Mouse (Mus musculus) limb, embryonic 14.5 days (tissue): ENCODE measurements around the gene Chil5. TPM values are rescaled to one million over a fixed set of nuclear protein-coding genes. Genes with fewer than 3 reads are reported as not detected.
"Not testable (repeated sequence)": the region's sequence is repeated elsewhere in the genome, so short reads cannot be mapped to it uniquely, and the experiment has no call there.

ENCODE experiments used
- ATAC-seq: fragments of 200-750 bp; cut with Nextera tagmentation; 2 replicates; pipeline ENCODE4 v1.8.0; 2017; ENCODE audit warnings: low read depth, moderate number of reproducible peaks, moderate TSS enrichment; ENCODE audit not compliant: low FRiP score
- DNase-seq: peaks from one replicate; pipeline ENCODE4 v3.0.0-alpha.2; 2015; ENCODE audit warnings: low spot score
- H3K27ac ChIP-seq: fragments of 300-500 bp; sonication (generic); replicated peaks from 2 replicates; pipeline ENCODE4 v1.5.1; 2014; ENCODE audit warnings: low read depth, mild to moderate bottlenecking, low read length, moderate library complexity, mixed read lengths
- H3K27me3 ChIP-seq: fragments of 300-500 bp; sonication (generic); 2 replicates; pipeline ENCODE4 v1.6.1; 2014; ENCODE audit warnings: low read length, mixed read lengths; ENCODE audit not compliant: control insufficient read depth, insufficient read depth
- H3K36me3 ChIP-seq: fragments of 300-500 bp; sonication (generic); 2 replicates; pipeline ENCODE4 v1.6.1; 2014; ENCODE audit warnings: mild to moderate bottlenecking, low read length, moderate library complexity, mixed read lengths; ENCODE audit not compliant: control insufficient read depth, insufficient read depth
- H3K4me1 ChIP-seq: fragments of 300-500 bp; sonication (generic); 2 replicates; pipeline ENCODE4 v1.6.1; 2014; ENCODE audit warnings: antibody characterized with exemption, low read length, mixed read lengths; ENCODE audit not compliant: control insufficient read depth, insufficient read depth
- H3K4me2 ChIP-seq: fragments of 300-500 bp; sonication (generic); replicated peaks from 2 replicates; pipeline ENCODE4 v1.6.1; 2014; ENCODE audit warnings: low read depth, mild to moderate bottlenecking, low read length, moderate library complexity; ENCODE audit not compliant: severe bottlenecking
- H3K4me3 ChIP-seq: fragments of 300-500 bp; sonication (generic); replicated peaks from 2 replicates; pipeline ENCODE4 v1.5.1; 2014; ENCODE audit warnings: low read length
- H3K9ac ChIP-seq: fragments of 300-500 bp; sonication (generic); 2 replicates; pipeline ENCODE4 v1.6.1; 2014; ENCODE audit warnings: mild to moderate bottlenecking, low read depth, low read length, moderate library complexity; ENCODE audit not compliant: severe bottlenecking
- H3K9me3 ChIP-seq: fragments of 300-500 bp; sonication (generic); 2 replicates; pipeline ENCODE4 v1.6.1; 2016; ENCODE audit warnings: low read length; ENCODE audit not compliant: control insufficient read depth
- POLR2A ChIP-seq: fragments of 200-500 bp; IDR thresholded peaks from 2 replicates; pipeline ENCODE4 v1.8.0; 2012; ENCODE audit warnings: inconsistent platforms, mild to moderate bottlenecking, moderate library complexity, borderline replicate concordance; ENCODE audit not compliant: insufficient read depth, insufficient read length; ENCODE audit errors: extremely low read depth
- WGBS: fragments of 180-500 bp; shearing (Covaris S2); extraction: QIAGEN DNeasy Blood & Tissue Kit; methylation state at CpG from one replicate; pipeline ENCODE4 v1.1.7; 2014; 5-methylcytosine and 5-hydroxymethylcytosine counted together
- polyA plus RNA-seq, 2 experiments: library from polyadenylated mRNA; depleted of rRNA in 1 of 2; stranded (reverse) in 1 of 2; unstranded in 1 of 2; fragments of >200 nt; fragmentation: Nextera tagmentation in 1 of 2; extraction: Ambion mirVana in 1 of 2; gene quantifications; 2 replicates each; pipeline versions ENCODE4 v1.2.1 to v1.2.3; 2012 to 2014

Gene Chil5
- polyA plus RNA-seq, 2 experiments, result 0.05 TPM; not detected in 1

DNA sequence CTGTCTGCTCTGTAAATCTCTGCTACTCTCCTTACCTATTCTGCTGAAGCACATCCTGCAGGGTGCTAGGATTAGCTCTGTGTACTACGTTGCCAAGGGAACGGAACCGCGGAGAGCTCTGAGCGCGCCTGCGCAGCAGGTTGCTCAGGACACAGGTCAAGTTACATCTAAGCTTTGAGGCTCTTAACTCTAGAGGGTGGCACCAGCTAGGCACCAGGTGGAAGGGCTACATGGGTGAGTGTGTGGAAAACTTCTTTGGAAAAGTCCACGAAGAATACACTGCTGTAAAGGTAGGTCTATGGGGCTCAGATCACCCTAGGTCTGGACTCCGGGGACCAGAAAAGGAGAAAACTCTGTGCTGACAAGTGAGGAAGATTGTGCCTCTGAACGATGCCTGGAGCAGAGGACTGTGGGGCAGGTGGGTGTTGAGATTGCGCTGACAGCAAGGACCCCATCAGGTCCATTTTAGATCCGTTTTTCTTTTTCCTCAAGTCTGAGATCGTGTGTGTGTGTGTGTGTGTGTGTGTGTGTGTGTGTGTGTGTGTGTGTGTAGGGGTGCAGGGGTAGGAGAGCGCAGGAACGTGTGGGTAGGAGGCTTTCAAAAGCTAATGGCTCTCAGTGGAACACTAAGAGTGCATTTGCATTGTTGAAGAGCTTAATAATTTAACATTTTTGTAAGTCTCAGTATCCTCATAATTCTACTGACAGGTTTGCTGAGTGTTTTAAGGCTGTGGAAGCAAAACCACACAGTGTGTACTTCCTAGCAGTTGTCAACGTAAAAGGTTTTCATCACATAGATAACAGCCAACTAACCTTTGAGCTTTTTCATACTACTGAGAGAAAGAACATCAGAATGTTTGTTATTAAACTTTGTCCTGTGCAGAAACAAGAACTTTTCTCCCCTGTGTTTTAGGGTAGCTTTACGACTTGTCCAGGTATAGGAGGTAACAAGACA is 30.9 kb downstream of the Chil5 start:
- Histone ChIP-seq H3K9ac (no peak overlapping the region), H3K27me3 (no peaks in the 10 kb centered on the region), H3K4me3 (no peak overlapping the region), H3K9me3 (no peaks in the 10 kb centered on the region), H3K4me1 (peaks cover 7% of the 10 kb centered on the region; the same call in 1 of the 2 replicates), H3K27ac (no peak overlapping the region), H3K4me2 (peak overlapping the region; percentile 22), H3K36me3 (no peaks in the 10 kb centered on the region)
- ATAC-seq (peak; percentile 68; the same call in 1 of the 2 replicates), DNase-seq (peak; percentile 19)
- 18% methylated on average over 17 of the region's 17 CpGs for WGBS
- no peak for TF ChIP-seq POLR2A

DNA sequence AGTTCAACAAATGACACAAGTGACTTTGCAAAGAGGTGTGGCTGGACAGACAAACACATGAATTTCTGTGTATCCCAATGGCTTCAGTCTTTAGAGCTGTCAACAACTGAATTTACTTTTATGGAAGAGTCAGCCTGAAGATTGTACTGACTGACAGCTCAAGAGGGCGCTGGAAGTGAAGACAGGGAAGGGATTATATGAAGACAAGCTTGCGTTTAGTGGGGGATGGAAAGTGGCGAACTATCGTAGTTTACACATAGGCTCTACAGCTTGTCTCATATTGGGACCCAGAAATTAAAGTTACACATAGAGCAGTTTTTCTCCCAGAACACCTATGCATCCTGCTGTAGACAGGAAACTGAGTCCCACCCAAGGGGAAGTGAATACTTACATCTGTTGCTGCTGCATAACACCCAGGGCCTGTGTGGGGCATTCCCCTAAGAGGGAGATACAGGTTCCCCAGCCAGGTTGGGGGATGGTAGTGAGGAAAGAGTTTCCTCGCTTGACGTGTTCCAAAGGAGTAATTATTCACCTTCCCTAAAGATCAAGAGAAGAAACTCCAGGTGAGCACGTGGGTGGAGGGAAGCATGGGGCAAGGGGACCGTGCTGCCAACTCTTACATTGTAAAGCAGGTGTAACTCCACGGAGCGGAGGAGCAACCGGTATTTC is 31.8 kb downstream of the Chil5 start:
- WGBS, result 17% methylated on average over 11 of the region's 11 CpGs
- H3K4me3 ChIP-seq, result no peak overlapping the region
- ATAC-seq (peak; percentile 19; the same call in 1 of the 2 replicates), DNase-seq (no peak)
- H3K4me2 ChIP-seq, result peak overlapping the region; percentile 22
- H3K9me3 ChIP-seq, result no peaks in the 10 kb centered on the region
- H3K27ac ChIP-seq, result no peak overlapping the region
- no peaks in the 10 kb centered on the region for H3K36me3 ChIP-seq
- H3K4me1 ChIP-seq, result peaks cover 7% of the 10 kb centered on the region; the same call in 1 of the 2 replicates
- H3K9ac ChIP-seq, result no peak overlapping the region
- no peaks in the 10 kb centered on the region for H3K27me3 ChIP-seq
- no peak for TF ChIP-seq POLR2A

DNA sequence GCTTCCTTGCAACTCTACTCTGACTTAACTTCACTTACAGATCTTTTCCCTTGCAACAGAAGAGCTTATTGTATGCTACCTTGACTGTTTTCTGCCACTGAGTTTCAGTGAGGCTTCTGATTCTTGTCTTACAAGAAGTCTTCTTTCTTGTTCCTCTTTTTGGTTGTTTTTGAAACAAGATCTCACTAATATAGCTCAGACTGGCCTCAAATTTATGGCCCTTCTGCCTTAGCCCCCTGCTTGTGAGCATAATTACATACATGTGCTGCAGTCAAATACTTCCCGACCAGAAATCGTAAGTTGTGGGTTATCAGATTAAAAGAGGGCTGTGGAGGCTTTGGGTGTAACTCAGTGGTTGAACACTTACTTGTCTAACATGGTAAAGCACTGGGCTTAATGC is 37.9 kb downstream of the Chil5 start:
- Histone ChIP-seq H3K27ac (no peak overlapping the region), H3K36me3 (no peaks in the 10 kb centered on the region), H3K9me3 (no peaks in the 10 kb centered on the region), H3K4me3 (no peak overlapping the region), H3K9ac (no peak overlapping the region), H3K4me1 (no peaks in the 10 kb centered on the region), H3K4me2 (no peak overlapping the region), H3K27me3 (no peaks in the 10 kb centered on the region)
- ATAC-seq (no peak), DNase-seq (no peak)
- WGBS, result 4% methylated on average over 2 of the region's 2 CpGs
- no peak for TF ChIP-seq POLR2A

DNA sequence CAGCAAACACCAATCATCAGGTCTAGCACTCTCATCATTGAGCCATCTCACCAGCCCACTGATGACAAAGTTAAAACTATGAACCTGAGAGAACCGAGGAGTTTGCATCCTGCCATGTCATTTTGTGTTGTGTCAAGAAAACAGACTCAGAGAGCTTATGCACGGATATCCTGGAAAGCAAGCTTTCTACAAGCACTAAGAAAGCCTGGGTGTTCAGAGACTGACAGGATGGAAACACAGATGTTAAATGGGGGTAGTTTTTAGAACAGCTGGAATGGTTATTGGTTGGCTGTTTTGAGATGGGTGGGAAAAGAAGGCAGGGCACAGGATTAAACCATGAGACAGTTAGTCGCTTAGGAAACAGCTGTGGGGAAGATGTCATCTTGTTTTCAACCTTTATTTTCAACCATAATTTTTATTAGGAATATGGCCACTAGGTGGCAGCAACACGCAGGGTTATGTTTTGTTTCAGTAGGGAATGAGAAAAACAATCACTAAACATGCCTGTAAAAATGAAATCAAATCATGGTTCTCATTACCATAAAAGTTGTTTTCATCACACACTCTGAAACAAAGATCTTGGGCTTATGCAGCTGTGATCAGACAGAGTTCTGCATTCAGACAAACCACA is 40.8 kb downstream of the Chil5 start:
- no peak for TF ChIP-seq POLR2A
- ATAC-seq, result peak; percentile 37; the same call in 1 of the 2 replicates
- Histone ChIP-seq H3K9ac (no peak overlapping the region), H3K4me2 (no peak overlapping the region), H3K36me3 (no peaks in the 10 kb centered on the region), H3K4me3 (no peak overlapping the region), H3K27me3 (no peaks in the 10 kb centered on the region), H3K9me3 (no peaks in the 10 kb centered on the region), H3K4me1 (no peaks in the 10 kb centered on the region), H3K27ac (no peak overlapping the region)
- peak; percentile 80 for DNase-seq
- WGBS, result 30% methylated on average over 4 of the region's 4 CpGs

DNA sequence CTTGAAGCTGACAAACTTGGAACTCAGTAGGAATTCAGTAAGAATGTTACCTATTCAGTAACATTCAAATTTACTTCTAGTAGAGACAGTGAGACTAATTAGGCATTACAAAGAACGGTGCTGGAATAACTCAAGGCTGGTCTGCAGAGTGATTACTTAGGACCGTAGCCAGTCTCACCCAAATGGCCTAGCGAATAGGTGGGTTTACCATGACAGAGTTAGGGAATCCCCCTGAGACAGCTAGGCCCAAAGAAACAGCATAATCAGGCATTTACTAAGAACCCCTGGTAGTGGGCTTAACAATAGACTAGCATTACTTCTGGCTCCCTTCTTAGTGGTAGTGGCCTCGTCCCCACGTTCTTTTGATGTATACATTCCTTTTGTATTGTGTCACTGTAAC is 43.0 kb downstream of the Chil5 start:
- not testable (repeated sequence) for H3K9me3 ChIP-seq, H3K4me1 ChIP-seq, H3K27ac ChIP-seq, ATAC-seq, H3K9ac ChIP-seq, DNase-seq, H3K27me3 ChIP-seq, H3K4me3 ChIP-seq, H3K4me2 ChIP-seq, H3K36me3 ChIP-seq
- 58% methylated on average over 5 of the region's 5 CpGs for WGBS
